ENCODE assay signal across 10 mouse cellular contexts in genomic region chr5:33999466-34000090, GRCm38 (mm10). TPM values are rescaled to one million over a fixed set of nuclear protein-coding genes. Genes with fewer than 3 reads are reported as not detected.
A peak's percentile ranks its signal among the peaks of the same experiment; 100 is the strongest.
DNase-seq lines count a peak whose midpoint lies in the region; ATAC-seq and TF ChIP-seq lines count a peak whose summit lies in the region.
"Had no signal": no experiment of that assay in that cellular context is flagged by ENCODE, and none has a peak within 500 bp of the region (broad histone marks: within the 10 kb centered on the region; RNA-seq: fewer than 3 reads in every experiment).

No protein-coding gene starts in this region.

- peaks cover 17% of the 10 kb centered on the region for H3K4me1 ChIP-seq in kidney, embryonic 16.5 days (ENCODE audit: insufficient read depth, low read length)
- H3K4me1 ChIP-seq in midbrain, embryonic 14.5 days (ENCODE audit: control insufficient read depth, insufficient read depth, low read length) = peaks cover 29% of the 10 kb centered on the region
- H3K4me1 ChIP-seq in thymus, adult 2 months (replicated peaks; ENCODE audit: control insufficient read depth, insufficient read depth, low read length) = peaks cover 18% of the 10 kb centered on the region

- WGBS in kidney, embryonic 16.5 days = 66% methylated on average over 6 of the region's 6 CpGs
- WGBS in midbrain, embryonic 14.5 days = 90% methylated on average over 6 of the region's 6 CpGs
- WGBS in thymus, adult 2 months = 69% methylated on average over 6 of the region's 6 CpGs

- ATAC-seq in kidney, embryonic 16.5 days (ENCODE audit: low FRiP score, low TSS enrichment) = no peak
- no peak for ATAC-seq in midbrain, embryonic 14.5 days (ENCODE audit: low FRiP score, low TSS enrichment)

- no peak for TF ChIP-seq POLR2A in thymus, adult 2 months (IDR thresholded peaks at IDR 0.05; ENCODE audit: control insufficient read depth, extremely low read depth, insufficient read depth, low read length, poor library complexity)

- no peak overlapping the region for H3K9ac ChIP-seq in kidney, embryonic 16.5 days (replicated peaks; ENCODE audit: low read length)
- H3K9ac ChIP-seq in midbrain, embryonic 14.5 days (replicated peaks; ENCODE audit: low read length) = no peak overlapping the region; the same call in 1 of the 2 replicates
- H3K9ac ChIP-seq: embryonic facial prominence, embryonic 12.5 days; limb, embryonic 13.5 days had no signal

- intact Hi-C loops in left cerebral cortex, postnatal 4 days (cut with DNase I) = loop anchor here (10.0 kb wide), 1 partner anchor 165 kb away; the partner anchor contains the start of genes Haus3 and Poln

- no peaks in the 10 kb centered on the region for H3K9me3 ChIP-seq in kidney, embryonic 16.5 days (ENCODE audit: low read length)
- no peaks in the 10 kb centered on the region for H3K9me3 ChIP-seq in midbrain, embryonic 14.5 days (ENCODE audit: control insufficient read depth, low read length)
- H3K9me3 ChIP-seq: embryonic facial prominence, embryonic 12.5 days; limb, embryonic 13.5 days had no signal

- DNase-seq in adrenal gland, adult 2 months = peak; percentile 60
- no peak for DNase-seq in adrenal gland, postnatal 4 days (ENCODE audit: low spot score in 2 of 2)
- DNase-seq in kidney, postnatal 14 days = peak; percentile 28
- peak; percentile 32 to 53 for DNase-seq in cerebellum, postnatal 25 days
- no peak for DNase-seq in midbrain, embryonic 14.5 days
- DNase-seq in thymus, adult 2 months = no peak
- no peak for DNase-seq in left cerebral cortex, postnatal 4 days

- no peak overlapping the region for H3K4me2 ChIP-seq in kidney, embryonic 16.5 days (replicated peaks; ENCODE audit: low read depth, low read length)
- H3K4me2 ChIP-seq in midbrain, embryonic 14.5 days (ENCODE audit: low read length) = peak overlapping the region; percentile 64
- H3K4me2 ChIP-seq: embryonic facial prominence, embryonic 12.5 days; limb, embryonic 13.5 days had no signal

- no peak for TF ChIP-seq CTCF in thymus, adult 2 months (IDR thresholded peaks at IDR 0.05; ENCODE audit: borderline replicate concordance, control insufficient read depth, extremely low read depth, insufficient read depth, low read length, poor library complexity)

- H3K27me3 ChIP-seq in kidney, embryonic 16.5 days (ENCODE audit: insufficient read depth, low read length) = peaks cover 56% of the 10 kb centered on the region
- H3K27me3 ChIP-seq in midbrain, embryonic 14.5 days (ENCODE audit: control insufficient read depth, insufficient read depth, low read length) = no peaks in the 10 kb centered on the region
- H3K27me3 ChIP-seq in thymus, adult 2 months (ENCODE audit: control insufficient read depth, insufficient read depth, low read length) = peaks cover 18% of the 10 kb centered on the region

- no peaks in the 10 kb centered on the region for H3K36me3 ChIP-seq in kidney, embryonic 16.5 days (ENCODE audit: insufficient read depth, low read length)
- peaks cover 24% of the 10 kb centered on the region for H3K36me3 ChIP-seq in midbrain, embryonic 14.5 days (ENCODE audit: control insufficient read depth, insufficient read depth, low read length)
- H3K36me3 ChIP-seq in thymus, adult 2 months (ENCODE audit: control insufficient read depth, insufficient read depth, low read length) = no peaks in the 10 kb centered on the region
- H3K36me3 ChIP-seq: embryonic facial prominence, embryonic 12.5 days; limb, embryonic 13.5 days had no signal

- no peak overlapping the region for H3K27ac ChIP-seq in kidney, embryonic 16.5 days (ENCODE audit: low read length)
- H3K27ac ChIP-seq in midbrain, embryonic 14.5 days (replicated peaks; ENCODE audit: low read depth, low read length) = no peak overlapping the region
- H3K27ac ChIP-seq in thymus, adult 2 months (ENCODE audit: control insufficient read depth, insufficient read depth, low read length) = no peak overlapping the region
- H3K27ac ChIP-seq: embryonic facial prominence, embryonic 12.5 days; limb, embryonic 13.5 days had no signal

- H3K4me3 ChIP-seq in kidney, embryonic 16.5 days (ENCODE audit: low read length) = no peak overlapping the region
- no peak overlapping the region for H3K4me3 ChIP-seq in midbrain, embryonic 14.5 days (replicated peaks; ENCODE audit: low read depth, low read length)
- no peak overlapping the region for H3K4me3 ChIP-seq in thymus, adult 2 months (ENCODE audit: control insufficient read depth, insufficient read depth, low read length)
- H3K4me3 ChIP-seq: embryonic facial prominence, embryonic 12.5 days; limb, embryonic 13.5 days had no signal

RNA-seq across cellular contexts. Expression of gene Nat8l, which starts 3.8 kb away (rescaled TPM):
- total RNA-seq in adrenal gland, adult 2 months (2021) = 10 to 100 TPM; 23.5 to 29.0 TPM
- polyA plus RNA-seq in adrenal gland, adult 2 months (2012; rRNA removed) = 32.6 and 55.5 TPM in 2 replicates
- 1 to 10 TPM; 8.4 to 9.6 TPM for total RNA-seq in adrenal gland, postnatal 4 days (2021)
- polyA plus RNA-seq in kidney, embryonic 16.5 days (2015; fragmentation: Nextera tagmentation; extraction: Ambion mirVana) = 0.35 and 0.42 TPM in 2 replicates
- polyA plus RNA-seq in midbrain, embryonic 14.5 days (2014; fragmentation: Nextera tagmentation; extraction: Ambion mirVana) = 3.2 and 4.8 TPM in 2 replicates
- polyA plus RNA-seq in thymus, adult 2 months (2012; rRNA removed) = 8.3 and 12.1 TPM in 2 replicates
- 10 to 100 TPM; 40.4 to 41.3 TPM for total RNA-seq in left cerebral cortex, postnatal 4 days (2021)

RNA-seq across cellular contexts. Expression of gene Gm1673, which starts 16.3 kb away (rescaled TPM):
- 10 to 100 TPM; 15.7 to 36.8 TPM for total RNA-seq in adrenal gland, adult 2 months (2021)
- polyA plus RNA-seq in adrenal gland, adult 2 months (2012; rRNA removed) = 219 and 360 TPM in 2 replicates
- total RNA-seq in adrenal gland, postnatal 4 days (2021) = 10 to 100 TPM; 37.0 to 39.1 TPM
- polyA plus RNA-seq in kidney, embryonic 16.5 days (2015; fragmentation: Nextera tagmentation; extraction: Ambion mirVana) = 91.1 and 91.5 TPM in 2 replicates
- 456 and 786 TPM in 2 replicates for polyA plus RNA-seq in midbrain, embryonic 14.5 days (2014; fragmentation: Nextera tagmentation; extraction: Ambion mirVana)
- polyA plus RNA-seq in thymus, adult 2 months (2012; rRNA removed) = 38.3 and 41.9 TPM in 2 replicates
- total RNA-seq in left cerebral cortex, postnatal 4 days (2021) = 100 to 1,000 TPM; 238 to 239 TPM

Comparison
In these comparisons a context has a peak if more than half of its experiments do, and no peak if none do; other contexts are left out.
1. DNase-seq: peak in adrenal gland, adult 2 months (single experiment), kidney, postnatal 14 days (single experiment) and cerebellum, postnatal 25 days (2 of 2); none in adrenal gland, postnatal 4 days (0 of 2), midbrain, embryonic 14.5 days (single experiment), thymus, adult 2 months (single experiment) and left cerebral cortex, postnatal 4 days (single experiment).